Mouse (Mus musculus): Measurements from ENCODE around the gene Krt15.
A peak's percentile ranks its signal among the peaks of the same experiment; 100 is the strongest.

The Krt15 gene

DNA sequence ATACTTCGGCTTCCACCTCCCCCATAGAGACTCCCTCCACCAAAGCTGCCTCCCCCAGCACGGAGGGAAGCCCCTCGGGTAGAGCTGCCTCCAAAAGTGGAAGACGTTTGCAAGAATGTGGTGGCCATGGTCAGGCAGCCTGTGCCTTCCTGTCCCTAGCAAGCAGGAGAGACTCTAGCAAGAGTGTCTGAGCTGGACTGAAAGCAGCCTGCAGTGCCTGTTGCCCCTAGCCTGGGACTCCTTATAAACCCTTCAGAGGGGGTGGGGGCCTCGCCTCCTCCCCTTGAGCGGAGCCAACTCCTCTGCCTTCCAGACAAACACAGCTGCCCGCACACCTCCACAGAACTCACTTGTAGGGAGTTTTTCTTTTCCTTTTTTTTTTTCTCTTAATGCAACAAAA lies at the start of gene Krt15:
Gene Krt15 (minus strand): TSS at position 198 of the 400 bp plus-strand sequence.
- no peak for DNase-seq (ENCODE audit: low read depth, low spot score)

DNA sequence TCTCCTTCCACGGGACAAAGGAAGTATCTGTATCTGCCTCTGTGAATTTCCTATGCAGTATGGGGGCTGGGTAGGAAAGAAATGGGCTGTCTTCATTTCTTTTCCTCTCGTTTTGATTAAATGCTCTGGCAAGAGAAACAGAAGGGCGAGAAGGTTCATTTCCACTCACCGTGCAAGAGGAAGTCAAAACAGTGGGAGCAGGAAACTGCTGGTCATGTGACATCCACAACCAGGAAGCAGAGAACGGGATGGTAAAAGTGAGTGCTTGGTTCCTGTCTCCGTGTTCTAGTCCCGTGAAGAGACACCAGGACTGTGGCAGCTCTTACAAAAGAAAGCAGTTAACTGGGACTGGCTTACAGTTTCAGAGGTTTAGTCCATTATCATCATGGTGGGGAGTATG lies 46.0 kb upstream of the Krt15 start:
- no peak for DNase-seq (ENCODE audit: low read depth, low spot score)

DNA sequence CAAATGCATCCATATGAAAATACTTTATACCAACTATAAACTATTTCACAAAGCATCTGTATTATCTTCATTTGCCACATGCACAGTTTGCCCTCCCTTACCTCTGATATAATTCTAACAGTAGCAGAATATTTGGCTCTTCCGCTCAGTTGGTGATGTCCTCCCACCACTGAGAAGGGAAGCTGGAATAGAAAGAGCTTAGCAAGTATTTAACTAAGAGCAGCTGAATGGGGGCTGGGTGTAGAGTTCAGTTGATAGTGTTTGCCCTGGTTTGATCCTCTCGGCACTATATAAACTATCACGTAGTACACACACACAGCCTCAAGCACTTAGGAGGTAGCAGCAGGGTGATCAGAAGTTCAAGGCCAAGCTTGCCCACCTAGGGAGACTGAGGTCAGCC lies 43.5 kb upstream of the Krt15 start:
- no peak for DNase-seq (ENCODE audit: low read depth, low spot score)

DNA sequence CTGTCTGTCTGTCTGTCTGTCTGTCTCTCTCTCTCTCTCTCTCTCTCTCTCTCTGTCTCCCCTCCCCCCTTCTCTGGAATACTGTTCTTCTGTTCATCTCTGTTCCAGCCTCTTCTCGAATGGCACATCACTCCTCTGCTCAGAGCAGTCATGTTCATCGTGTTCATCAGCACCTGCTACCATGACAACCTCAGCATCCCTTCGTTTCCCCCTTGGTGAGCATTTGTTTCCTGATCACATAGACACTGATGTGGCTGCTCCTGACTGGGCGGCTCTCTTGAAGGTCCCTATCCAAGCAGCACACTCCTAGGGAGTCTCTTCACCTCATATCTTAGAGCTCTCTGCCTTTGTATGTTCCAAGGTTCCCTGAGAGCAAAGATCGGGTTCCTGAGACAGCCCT lies 42.6 kb upstream of the Krt15 start:
- DNase-seq (ENCODE audit: low read depth, low spot score): no peak

DNA sequence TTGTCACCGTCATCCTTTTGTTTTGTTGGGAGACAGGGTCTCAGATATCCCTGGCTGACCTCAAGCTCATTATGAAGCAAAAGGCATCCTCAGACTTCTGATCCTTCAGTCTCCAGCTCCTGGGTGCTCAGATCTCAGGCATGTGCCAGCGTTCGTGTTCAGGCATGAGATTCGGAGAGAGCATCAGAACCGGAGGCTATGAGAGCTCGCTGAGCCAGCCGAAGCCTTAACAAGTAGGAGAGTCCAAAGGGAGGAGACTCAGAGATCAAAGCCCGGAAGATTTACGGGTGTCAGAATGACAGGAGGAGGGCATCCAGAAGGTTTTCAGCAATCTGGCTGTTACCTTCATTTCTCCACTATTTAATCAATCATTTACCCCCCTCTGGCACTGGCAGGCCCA lies 41.1 kb upstream of the Krt15 start:
- no peak for DNase-seq (ENCODE audit: low read depth, low spot score)

DNA sequence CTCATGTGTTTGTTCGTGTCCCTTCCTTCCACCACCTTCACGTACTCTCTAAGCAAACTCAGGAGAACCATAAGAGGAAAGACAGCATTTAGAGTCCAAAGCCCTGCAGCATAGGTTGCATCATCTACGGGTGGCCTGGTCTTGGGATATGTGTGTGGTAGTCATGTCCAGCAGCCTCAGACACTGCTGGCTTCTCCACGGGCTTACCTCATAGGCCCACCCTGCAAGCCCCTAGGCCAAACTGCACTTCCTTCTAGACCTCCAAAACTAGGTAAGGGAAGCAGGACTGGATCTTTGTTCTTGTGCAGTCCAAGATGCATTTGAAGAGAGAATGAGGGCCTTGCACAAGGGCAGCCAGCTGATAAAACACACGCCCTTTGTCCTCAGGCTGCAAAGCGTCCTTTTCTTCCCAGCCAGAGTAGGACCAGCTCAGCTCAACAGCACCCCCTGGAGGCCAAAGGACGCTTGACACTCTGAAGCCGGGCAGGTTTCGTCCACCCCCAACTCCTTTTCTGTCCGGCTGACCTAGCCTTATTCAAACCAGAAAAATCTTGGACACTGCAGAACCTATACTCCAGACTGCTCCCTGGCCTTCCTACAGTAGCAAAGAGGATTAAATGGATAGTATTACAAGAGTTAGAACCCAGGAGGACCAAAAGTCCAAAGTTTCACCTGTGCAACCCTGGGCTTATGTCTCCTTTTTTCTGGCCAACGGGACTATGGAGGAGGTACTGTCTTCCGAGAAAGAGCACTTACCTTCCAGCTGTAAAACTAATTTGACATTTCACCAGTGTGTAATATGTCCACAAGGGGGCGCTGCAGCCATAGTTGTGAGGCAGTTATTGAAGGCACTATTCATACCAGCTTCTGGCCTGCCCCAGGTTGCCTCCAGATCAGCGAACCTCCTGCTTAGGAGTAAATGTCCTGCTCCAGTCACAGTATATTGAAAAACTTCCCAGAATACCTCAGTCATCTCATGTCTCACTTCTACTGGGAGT lies 33.3 kb upstream of the Krt15 start:
- peak; percentile 88 for DNase-seq (ENCODE audit: low read depth, low spot score)

DNA sequence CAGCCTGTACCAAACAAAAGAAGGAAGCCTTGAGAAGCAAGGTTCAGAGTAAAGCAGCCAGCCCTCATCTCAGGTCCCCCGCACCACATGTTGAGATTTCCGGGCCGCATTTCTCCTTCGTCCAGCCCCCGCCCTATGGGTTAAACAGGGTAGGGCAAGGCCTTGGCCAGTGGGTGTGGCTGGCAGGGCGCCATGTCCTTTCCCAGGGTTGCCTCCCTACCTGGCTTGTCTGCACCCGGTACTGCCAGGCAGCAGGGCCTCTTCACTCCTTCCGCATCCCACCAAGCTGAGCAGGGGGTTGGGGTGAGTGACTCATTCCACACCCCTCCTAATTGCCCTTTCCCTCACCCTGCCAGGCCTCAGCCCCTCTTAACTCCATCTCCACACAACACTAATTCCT lies 32.3 kb upstream of the Krt15 start:
- DNase-seq (ENCODE audit: low read depth, low spot score): no peak

DNA sequence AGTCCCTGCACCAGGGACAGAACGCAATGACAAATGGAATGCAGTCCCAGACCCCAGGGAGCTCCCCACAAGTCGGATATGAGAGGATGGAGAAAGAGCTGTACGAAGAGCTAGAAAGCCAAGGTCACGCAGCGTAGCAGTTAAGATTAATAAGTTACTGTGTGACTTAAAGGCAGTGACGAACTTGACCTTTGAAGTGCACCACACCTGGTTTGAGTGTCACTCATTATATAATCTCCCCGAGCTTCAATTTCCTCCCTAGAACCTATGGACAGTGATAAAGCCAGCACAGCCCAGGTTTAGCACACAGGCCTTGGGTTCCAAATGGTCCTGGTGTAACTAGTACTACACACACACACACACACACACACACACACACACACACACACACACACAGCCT lies 28.7 kb upstream of the Krt15 start:
- no peak for DNase-seq (ENCODE audit: low read depth, low spot score)

DNA sequence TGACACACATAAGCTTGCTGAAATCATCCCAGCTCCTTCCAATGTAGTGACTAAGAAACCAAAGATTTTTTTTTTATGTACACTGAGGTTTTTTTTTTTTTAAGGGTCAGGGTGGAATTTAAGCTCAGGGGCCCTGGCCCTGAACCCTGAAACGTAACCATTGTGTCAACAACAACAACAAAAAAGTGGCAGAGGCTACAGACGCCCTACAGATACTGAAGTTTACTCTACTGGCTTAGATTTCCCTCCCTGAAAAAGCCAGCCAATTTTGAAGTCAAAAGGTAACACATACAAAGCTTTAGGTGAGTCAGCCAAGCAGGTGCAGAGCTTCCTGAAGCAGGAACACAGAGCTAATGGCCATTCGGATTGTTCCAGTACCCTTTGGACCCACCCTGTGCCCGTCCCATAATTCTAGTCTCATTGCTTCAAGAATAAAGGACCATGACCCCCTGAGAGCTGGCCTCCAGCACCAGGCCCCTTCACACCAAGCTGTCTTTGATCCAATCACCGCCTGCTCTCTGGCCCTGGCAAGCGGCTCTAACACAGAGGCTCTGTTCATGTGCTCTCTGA lies 22.3 kb upstream of the Krt15 start:
- no peak for DNase-seq (ENCODE audit: low read depth, low spot score)

DNA sequence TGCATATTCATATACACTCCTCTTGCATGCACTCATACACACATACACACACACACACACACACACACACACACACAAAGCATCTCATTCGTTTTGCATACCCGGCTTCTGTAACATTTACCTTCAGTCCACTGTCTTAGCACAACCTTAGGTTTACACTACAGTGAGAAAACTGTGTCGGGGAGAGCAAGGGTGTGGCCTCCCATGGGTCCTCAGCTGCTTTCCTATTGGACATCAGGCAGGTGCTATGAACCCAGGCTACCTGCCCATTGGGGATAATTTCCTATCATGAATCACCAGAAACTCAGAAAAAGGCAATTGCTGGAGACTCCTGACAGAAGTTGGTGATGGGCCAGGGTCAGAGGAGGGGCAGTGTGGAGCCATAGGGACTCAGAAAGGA lies 21.6 kb upstream of the Krt15 start:
- no peak for DNase-seq (ENCODE audit: low read depth, low spot score)

DNA sequence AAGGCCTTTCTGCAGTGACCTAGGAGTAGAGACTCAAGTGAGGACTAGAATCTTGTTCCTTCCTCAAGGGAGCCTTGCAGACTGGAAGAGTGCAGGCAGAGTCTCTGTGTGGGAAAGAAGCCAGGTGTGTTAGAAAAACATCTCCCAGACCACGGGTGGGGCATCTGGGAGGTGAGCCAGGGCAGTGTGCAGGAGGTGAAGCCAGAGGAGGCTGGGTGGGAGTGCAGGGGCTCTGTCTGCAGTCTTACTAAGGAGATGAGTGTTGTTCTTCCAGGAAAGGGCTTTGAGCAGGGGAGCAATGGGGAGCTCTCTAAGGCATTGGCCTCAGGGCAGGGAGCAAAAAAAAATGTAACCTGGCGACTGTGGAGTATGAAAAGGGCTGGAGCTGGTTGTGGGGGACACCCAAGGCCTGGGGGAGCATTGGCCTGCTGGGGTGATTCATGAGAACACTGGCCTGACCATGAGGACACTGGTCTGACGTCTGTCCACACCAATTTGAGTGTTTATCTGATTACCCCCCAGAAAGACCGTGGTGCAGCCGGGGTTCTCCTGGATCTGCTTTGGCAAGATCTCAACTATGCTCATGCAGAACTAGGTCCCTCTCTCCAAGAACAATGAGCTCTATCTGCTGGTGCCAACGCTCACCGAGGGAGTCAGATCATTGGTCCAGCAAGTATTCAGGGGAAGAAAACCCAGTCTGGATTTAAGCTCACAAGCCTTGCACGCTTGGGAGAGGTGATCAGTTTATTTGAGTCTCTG lies 19.9 kb upstream of the Krt15 start:
- DNase-seq (ENCODE audit: low read depth, low spot score): peak; percentile 53

DNA sequence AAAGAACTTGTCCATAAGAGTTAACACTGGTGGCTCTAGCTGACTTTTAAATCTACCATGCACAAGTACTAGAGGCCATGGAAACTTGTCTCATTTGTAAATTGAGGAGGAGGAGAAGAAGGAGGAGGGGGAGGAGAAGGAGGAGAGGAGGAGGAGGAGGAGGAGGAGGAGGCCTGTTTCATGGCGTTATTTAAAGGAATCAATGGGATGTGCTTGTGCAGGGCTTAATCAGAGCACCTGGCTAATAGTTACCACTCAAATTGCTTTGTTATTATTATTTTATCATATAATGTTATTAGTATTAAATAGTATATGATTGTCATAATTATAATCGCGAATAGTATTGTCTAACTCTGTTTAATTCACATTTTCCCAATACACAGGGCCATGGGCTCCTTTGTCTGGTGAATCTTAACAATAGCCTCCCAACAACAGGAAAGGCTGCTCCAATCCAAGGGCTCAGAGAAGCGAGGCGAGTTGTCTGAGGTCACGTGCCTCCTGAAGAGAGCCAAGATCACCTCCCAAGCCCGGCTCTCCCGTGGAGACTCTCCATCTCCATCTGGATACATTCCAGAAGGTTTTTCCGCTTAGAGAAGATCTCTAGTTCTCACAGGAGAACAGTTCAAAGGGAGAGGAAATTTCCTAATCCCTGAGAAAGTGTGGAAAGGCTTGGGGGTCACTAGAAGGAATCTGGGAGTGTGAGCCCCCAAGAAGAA lies 13.0 kb upstream of the Krt15 start, which contains the start of gene Krt19:
Gene Krt19 (minus strand): TSS at position 51 of the 716 bp plus-strand sequence.
- DNase-seq (ENCODE audit: low read depth, low spot score): no peak

DNA sequence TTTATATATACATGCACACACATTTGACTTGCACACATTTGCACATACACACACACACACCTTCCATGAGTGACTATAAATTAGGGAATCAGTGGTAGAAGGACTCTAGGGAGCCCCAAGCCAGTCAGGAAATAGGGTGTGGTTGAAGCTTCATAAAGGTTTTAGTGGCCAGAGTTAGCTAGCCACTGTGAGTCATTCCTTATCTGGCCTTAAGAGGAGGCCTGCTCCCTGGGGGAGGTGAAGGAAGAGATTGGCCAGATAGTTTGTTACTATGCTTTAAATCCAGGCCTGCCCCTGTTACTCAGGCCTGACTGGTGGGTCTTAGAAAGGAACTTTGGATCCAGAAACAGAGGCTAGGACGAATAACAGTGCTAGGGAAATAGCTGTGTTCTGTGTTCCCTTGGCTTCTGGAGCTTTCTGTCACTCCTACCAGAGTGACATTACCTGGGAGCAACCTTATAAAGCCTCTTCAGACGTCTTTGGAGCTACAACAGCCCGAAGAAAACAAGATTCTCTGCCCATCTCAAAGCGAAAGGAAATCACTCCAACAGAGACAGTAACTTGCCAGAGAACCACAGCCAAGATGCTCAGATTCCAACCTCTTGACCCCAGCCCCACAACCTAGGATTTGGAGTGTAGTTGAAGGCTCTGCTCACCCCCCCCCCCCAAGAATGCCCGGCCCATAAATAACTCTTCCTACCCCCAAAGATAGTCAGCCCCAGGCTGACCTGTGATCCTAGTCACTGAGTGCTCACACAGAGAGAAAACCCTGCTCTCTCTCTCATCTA lies 12.0 kb upstream of the Krt15 start:
- peak; percentile 94 for DNase-seq (ENCODE audit: low read depth, low spot score)

DNA sequence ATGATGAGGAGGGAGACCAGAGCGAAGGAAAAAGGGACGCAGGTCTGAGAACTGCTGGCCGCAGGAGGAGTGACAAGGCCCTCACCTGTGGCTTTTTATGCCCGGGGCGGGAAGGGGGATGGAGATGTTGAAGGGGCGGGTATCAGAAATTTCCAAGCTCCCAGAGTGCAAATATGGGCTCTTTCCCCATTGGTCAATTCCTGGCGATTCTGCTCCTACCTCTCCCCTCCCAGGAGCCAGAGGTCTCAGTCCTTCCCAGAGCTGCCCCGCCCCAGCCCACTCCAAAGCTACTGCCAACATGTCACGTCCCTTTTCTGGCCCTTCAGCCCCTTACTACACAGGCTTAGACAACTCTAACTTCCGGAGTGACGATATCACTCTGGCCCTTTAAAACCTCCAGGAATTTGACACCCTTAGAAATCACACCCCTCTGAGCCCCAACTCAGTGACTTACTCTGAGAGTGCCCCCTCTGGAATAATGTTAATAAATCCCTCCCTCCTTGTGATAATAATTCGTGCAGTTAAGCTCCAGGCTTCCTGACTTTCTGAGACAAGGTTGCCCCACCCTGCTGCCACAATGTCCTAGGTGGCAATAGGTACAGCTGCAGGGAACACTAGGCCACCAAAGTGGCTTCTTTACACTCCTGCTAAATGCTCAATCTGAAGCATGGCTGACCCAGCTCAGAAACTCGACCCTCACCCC lies 10.3 kb upstream of the Krt15 start:
- no peak for DNase-seq (ENCODE audit: low read depth, low spot score)

DNA sequence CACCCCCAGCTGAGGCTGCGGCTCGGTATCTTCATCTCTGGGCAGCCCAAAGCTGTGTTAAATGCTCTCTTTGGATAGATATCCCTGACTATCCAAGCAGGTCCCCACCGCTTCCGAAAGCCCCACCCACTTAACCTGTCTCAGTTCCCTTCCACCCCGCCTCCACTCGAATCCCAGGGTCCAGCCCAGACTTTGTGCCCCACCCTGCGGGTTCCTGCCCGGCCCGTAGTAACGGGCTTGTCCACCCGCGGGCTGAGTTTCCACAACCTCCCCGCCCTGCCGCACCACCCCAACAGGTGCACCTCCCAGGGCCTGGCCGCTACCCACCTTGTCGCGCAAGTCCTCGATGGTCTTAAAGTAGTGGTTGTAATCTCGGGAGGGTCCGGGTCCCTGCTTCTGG lies 9.4 kb upstream of the Krt15 start:
- no peak for DNase-seq (ENCODE audit: low read depth, low spot score)

DNA sequence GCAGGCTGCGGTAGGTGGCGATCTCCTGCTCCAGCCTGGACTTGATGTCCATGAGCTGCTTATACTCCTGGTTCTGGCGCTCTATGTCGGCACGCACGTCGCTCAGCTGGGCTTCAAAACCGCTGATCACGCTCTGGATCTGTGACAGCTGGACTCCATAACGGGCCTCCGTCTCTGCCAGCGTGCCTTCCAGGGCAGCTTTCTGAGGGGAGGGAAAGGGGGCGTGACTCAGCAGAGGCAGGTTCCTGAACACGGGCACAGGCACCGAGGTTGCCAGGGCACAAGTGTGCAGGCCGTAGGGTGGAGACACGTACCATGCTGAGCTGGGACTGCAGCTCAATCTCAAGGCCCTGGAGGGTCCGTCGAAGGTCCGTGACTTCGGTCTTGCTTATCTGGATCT lies 5.2 kb upstream of the Krt15 start:
- no peak for DNase-seq (ENCODE audit: low read depth, low spot score)

DNA sequence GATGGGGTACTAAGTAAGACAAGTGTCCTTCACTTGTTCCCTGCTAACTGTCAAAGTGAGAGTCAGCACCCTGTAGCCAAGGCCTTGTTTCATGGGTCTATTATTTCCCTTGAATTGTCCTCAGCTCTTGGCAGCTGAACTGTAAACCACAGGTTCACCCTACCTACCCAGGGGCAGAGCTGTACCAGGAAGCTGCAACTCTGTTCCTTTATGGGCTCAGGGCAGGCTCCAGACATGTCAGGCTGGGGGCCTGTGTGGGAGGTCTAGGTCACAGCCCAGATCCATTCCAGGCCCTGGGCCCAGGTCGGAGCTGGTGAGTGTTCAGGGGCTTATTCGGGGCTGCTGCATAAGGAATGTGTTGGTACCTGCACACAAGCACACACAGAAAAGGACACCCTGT lies 3.7 kb upstream of the Krt15 start:
- DNase-seq (ENCODE audit: low read depth, low spot score): no peak

DNA sequence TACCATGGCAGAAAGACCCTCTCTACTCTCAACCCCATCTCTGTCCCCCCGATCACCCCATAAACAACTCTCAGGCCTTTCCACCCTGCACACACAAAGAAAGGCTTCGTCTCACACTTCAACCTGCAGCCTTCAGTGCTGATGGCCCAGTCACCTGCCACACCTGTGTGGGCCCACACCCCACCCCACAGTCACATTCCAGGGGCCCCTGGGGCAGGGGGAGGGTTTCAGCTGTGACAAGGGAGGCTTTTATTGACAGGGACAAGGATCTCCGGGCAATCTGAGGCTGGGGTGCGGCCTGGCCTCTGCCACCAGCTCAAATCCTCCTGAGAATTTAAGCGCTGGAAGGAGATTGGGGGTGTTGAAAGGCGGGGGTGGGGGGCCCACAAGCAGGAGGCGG lies 3.1 kb upstream of the Krt15 start:
- DNase-seq (ENCODE audit: low read depth, low spot score): no peak

DNA sequence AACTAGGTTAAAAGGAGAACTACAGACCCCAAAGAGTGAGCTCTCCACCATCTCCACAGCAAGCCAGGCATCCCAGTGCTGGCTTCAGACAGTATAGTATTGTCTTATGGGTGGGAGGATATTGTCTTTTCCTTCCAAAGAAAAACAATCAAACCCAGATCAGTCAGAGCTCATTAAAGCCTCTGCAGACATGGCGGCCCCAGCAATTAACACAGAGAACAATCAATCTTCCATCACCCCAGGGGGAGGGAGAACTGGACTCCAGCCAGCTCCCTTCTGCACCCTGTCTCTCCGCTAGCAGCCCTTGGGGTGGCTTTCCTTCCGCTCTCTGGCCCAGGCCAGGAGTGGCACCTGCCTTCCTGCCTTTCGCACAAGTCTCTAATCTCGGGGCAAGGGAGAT lies 2.0 kb upstream of the Krt15 start:
- no peak for DNase-seq (ENCODE audit: low read depth, low spot score)

DNA sequence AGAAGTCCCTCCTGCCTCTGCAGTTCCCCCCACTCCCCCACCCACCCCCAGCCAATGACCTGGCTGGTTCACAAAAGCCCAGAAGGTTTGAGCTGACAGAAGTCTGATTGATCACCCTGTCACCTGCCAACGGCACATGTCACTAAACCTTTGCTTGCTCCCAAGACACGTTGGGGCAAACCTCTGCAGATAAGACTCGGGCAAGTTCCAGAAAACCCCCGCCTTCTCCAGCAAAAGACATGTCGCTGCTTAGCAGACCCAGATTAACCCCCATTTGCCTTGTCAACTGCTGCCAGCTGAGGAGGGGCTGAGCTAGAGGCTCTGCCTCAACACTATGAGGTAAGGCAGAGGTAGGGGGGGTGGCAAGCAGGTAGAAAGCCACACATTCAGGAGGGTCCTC lies 831 bp upstream of the Krt15 start:
- no peak for DNase-seq (ENCODE audit: low read depth, low spot score)

Measured in 3T3-L1 (cell line).